Mouse (Mus musculus) layer of hippocampus, adult 8-10 months (tissue): ENCODE data around the gene Nqo2. TPM values are rescaled to one million over a fixed set of nuclear protein-coding genes. Genes with fewer than 3 reads are reported as not detected.
A peak's percentile ranks its signal among the peaks of the same experiment; 100 is the strongest.

Source experiments
- DNase-seq, 2 experiments: peaks; one replicate each; pipeline ENCODE4 v3.0.0; 2022; ENCODE audit warnings: low spot score in 2 of 2
- total RNA-seq, 4 experiments: library from RNA; stranded (reverse); gene quantifications; 2 replicates each; pipeline ENCODE4 v1.2.4; 2022

The Nqo2 gene
- total RNA-seq, 4 experiments from 2014 or later: 5.8 to 9.3 (median 7.3) TPM

DNA sequence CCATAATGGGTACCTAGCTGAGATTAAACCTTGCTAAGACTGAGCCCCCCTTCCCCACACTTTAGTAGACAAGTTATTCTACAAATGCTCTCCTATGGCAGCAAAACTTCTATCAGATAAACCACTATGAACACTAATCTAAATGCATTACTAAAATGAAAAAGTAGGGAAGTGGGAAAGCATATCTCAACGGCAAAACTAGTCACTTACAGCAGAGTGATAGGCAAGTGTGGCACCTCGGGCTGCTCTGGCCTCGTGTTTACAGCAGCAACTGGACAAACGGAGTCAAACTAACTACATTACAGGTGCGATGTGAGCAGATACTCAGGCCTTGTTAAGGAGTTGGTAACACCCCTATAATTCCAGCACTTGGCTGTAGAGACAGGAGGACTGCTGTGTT is 25.1 kb downstream of the Nqo2 start:
- DNase-seq: no peak

DNA sequence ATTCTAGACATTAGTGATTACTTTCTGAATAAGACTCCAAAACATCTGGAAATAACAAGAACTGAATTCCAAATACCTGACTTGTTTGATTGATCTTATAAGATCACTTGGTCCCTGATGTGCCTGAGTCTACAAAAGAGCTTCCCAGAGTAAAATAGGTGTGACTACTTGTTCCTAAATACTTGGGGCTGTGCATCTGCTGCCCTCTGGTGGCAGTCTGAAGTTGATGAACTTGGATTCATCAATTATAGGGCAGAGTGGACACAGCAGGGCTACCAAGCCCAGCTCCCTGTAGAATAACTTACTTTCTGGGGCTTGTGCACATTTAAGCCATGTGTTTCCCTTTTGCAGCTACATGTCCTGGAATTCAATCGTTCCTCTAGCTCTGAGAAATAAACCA is 30.7 kb downstream of the Nqo2 start:
- peak; percentile 23 to 71 for DNase-seq

DNA sequence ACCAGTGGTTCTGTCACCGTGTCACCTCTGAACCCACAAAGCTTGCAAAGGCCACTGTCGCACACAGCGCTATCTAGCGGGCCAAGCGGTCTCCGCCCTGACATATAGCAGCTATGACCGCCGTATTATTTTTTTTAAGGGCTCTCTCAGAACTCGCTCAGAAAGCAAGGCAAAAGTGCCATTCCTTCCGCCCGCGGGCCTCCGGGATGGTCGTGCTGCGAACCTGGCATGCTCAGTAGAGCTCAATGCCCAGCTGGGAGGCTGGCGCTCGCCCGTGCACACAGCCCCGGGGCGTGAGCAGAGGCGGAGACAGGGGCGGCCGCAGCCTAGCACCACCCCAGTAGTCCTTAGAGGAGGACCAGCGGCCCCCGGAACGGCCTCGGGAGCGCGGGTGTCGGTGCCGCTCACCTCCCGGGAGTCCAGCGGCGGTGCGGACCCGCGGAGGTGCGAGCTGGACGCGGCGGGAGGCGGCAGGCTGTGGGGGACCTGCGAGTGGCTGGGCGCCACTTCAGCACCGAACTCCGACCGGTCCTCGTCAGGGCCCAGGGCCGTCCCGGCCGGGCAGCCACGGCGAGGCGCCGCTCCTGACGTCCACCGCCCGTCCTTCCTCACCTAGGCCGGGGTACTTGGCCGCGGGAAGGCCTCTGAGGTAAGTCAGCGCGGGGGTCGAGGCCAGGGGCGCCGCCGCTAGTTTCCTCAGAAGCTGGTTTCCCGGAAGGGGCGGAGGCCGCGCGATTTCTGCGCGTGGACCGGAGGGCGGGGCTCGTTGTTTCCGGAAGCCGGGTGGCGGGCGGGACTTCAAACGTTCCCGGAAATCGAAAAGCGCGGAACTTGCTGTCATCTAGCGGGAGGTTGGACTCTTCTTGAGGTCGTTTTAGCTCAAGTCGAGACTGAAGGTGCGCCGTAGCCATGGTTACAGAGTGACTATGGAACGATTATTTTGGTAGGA is 37.8 kb downstream of the Nqo2 start, which contains the start of the genes Ripk1 and Serpinb6a:
Ripk1 (plus strand) TSS at position 306 of the 949 bp plus-strand sequence.
Serpinb6a (minus strand) TSS at position 737 of the 949 bp plus-strand sequence.
- peak; percentile 80 to 87 for DNase-seq

DNA sequence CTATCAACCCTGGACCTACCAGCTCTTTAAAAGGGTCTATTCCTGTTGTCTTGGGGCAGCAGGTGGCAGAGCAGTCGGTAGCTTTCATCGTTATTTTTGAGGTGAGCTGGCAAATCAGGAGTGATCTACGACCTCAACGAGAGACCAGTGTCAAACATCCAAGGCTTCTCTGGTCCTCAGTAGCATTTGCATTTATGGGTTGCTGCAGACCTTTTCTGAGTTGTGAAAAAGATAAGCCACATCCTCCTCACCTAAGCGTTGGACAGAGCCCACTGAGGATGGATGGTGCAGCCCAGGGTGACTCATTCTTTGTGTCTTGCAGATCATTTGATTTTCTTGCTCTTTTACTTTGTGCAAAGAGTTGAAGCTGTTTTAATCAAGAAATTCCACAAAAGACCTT is 38.6 kb downstream of the Nqo2 start:
- no peak for DNase-seq

DNA sequence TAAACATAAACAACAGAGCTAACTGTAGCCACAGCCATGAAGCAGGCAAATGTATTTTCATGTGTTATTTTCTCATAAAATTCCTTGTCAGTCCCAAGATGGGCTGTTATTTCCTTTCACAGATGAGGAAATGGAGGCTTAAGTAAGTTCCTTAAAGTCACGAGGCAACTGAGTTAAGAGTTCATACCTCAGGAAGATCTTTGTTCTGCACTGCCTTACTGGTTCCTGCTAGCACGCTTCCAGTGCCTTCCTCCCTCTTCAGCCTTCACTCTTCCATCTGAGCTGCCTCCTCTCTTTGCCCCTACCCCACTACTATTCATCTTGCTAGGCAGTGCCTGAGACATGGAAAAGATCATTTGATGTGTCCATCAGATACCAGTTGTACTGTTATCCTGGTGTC is 42.7 kb downstream of the Nqo2 start:
- no peak for DNase-seq

DNA sequence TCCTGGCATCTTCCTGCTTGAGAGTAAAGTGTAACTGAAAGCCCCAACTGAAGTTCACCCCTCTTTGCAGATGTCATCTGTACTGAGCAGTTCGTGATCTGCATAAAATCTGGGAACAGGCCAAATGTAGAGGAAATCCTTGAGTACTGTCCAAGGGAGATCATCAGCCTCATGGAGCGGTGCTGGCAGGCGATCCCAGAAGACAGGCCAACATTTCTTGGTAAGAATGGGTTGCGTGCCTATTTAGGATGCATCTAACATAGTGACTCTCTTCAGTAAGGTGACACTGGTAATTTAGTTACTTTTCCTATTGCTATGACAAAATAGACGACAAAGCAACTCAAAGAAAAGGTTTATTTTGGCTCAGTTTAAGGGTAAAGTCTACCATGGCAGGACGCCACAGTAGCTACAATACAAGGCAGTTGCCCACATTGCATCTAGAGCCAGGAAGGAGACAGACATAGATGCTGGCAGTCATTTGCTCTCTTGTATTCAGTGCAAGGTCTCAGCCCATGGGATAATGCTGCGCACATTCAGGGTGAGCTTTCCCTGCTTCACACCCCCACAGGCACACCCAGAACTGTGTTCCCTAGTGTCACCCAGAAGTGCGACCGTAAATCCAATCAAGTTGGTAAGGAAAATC is 52.6 kb downstream of the Nqo2 start:
- no peak for DNase-seq

DNA sequence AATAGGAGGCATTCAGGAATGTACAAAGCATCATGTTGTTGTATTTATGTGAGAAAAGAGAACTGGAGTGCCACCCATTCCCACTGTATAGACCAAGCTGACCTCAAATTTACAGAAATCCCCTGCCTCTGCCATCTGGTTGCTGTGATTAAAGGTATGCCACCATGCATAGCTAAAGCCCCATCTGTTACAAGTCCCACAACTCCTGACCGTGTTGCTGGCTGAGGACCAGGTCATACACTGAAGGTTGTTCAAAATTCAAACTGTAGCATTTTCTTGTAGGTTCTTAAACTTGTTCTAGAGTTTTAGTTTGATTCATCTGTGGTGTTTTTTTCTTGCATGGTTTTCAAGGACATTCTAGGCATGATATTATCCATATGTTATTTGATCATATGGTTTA is 54.0 kb downstream of the Nqo2 start:
- DNase-seq: no peak

DNA sequence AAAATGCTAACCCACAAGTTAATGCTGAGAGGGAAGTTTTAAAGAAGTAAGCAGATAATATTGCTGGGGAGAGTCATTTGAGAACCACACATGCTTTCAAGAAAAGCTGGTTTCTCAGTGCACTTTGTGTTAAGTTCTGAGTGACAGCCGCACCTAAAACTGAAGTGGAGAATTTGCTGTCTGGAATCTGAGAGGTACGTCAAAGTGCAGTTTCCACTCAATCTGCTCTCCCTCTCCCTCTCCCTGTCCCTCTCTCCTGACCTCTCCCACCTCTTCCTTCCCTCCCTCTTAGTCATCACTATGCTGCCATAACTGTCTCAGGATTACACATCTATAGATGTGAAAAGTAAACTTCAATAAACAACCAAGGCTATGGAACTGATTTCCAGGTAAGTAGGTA is 57.5 kb downstream of the Nqo2 start:
- no peak for DNase-seq

DNA sequence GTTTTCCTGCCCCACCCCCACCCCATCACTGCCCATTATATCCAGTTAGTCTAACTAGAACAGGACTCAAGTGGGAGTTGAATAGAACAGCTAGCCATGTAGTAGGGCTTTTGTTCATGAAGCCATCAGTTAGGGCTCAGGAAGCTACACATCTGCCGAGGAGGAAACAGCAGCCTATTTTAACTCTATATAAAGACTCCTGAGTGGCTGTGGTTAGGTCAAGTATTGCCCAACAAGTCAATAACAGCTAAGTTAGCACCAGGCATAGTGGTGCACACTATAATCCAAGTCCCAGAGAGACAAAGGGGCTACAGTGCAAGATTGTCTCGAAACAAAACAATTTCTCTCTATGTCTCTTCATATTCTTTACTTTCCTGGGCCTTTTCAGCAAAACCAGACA is 67.6 kb downstream of the Nqo2 start:
- no peak for DNase-seq

DNA sequence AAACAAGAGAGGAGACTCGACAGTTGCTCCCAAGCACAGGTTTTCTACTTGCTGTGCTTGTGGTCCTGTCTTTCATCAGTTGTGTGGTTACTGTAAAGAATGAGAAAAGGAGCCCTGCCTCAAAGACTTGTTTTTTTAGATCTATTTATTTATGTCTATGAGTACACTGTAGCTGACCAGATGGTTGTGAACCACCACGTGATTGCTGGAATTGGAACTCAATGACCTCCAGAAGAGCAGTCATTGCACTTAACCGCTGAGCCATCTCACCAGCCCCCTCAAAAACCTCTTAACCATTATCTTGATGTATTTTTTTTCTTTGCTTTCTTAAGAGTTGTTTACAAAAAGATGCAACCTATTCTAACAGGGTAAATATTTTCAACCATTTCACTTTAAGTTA is 70.9 kb downstream of the Nqo2 start:
- no peak for DNase-seq

DNA sequence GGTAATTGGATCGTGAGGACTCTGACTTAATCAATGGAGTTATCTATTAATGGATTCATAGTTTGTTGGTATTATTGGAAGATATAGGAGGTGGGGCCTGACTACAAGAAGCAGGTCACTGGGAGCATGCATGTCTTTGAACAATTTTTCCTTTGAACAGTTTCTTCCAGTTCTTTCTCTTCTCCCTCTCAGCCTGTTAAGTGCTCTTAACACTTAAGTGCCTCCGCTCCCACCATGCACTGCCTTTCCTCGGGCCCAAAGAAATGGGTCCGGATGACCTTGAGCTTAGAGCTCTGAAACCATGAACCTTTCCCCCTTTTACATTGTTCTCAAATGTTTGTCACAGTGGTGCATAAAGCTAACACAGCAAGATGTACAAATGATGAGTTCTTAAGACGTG is 72.2 kb downstream of the Nqo2 start:
- no peak for DNase-seq

DNA sequence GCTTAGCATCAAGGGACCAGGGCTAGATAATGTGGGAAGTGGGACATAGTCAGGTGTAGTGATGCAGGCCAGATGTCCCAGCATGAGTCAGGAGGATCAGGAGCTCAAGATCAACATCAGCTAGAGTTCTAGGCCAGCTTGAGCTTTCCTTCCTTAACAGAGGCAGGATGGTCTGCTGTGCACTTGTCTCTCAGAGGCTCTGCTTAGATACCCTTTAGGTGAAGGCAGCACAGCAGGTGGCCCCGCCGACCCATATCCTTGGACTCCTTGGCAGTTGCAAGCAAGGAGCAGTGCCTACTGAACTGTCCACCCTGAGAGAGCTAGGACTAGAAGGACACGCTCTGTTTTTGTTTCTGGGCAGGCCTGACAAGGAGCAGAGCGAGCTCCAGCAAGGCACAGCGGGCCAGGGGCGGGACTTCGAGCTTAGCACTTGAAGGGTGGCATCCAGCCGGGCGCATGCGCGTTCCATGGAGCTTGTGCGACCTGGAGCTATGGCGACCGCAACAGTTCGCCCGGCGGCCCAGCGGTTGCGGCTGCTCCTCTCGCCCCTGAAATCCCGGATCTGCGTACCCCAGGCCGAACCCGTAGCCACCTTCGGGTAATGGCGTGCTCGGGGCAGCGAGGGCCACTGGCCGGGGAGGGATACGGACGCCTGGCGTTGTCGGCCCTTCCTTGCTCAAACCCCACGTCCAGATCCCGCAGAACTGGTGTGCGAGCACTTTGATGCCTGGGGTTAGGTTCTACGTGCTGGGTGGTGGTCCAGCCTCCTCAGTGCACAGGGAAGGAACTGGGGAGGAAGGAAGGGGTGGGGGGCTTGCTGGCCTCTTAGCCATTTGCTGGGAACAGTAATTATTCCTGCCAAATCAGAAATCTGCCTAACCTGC is 72.9 kb downstream of the Nqo2 start, which contains the start of gene Bphl:
Bphl (plus strand) TSS at position 426 of the 884 bp plus-strand sequence.
- peak; percentile 88 to 94 for DNase-seq

DNA sequence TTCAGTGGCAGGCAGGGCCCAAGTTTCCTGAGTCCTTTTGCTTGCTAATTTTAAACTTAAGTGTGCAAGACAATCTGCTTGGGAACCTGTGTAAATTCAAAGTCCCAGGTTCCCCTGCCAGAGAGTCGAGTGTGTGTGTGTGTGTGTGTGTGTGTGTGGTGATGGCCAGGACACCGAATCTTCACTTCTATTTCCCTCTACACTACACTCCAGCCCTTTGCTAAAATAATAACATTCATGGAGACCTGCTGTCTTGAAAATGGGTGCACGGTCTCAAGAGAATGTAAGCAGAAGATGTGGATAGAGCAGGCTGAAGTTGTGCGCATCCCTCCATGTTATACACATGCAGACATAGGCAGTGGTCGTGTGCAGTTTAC is 73.6 kb downstream of the Nqo2 start:
- no peak for DNase-seq

Other genes starting within 250 kb of the Nqo2 start
- not detected for gene Serpinb6e, start 121.3 kb upstream of the Nqo2 start, total RNA-seq
- gene Serpinb6c, start 59.0 kb upstream of the Nqo2 start, total RNA-seq: under 1 TPM in 3 of 4 experiments, not detected in 1; 0.36 to 0.71 (median 0.57) TPM
- 1 to 10 TPM; 6.8 to 8.9 (median 7.8) TPM for gene Ripk1, start 37.7 kb downstream of the Nqo2 start, total RNA-seq
- 10 to 100 TPM; 44.1 to 52.0 (median 45.9) TPM for gene Serpinb6a, start 38.1 kb downstream of the Nqo2 start, total RNA-seq
- gene Bphl, start 72.9 kb downstream of the Nqo2 start, total RNA-seq: 10 to 100 TPM; 43.5 to 64.1 (median 62.3) TPM
- 100 to 1,000 TPM; 852 to 915 (median 907) TPM for gene Tubb2a, start 113.3 kb downstream of the Nqo2 start, total RNA-seq
- 100 to 1,000 TPM; 198 to 220 (median 215) TPM for gene Tubb2b, start 165.8 kb downstream of the Nqo2 start, total RNA-seq
- gene Psmg4, start 198.3 kb downstream of the Nqo2 start, total RNA-seq: 10 to 100 TPM; 14.6 to 35.2 (median 23.7) TPM